Mouse (Mus musculus) ES-Bruce4 (cell line): ENCODE results near the gene Hras. TPM values are rescaled to one million over a fixed set of nuclear protein-coding genes. Genes with fewer than 3 reads are reported as not detected.

ENCODE experiments used
- H3K27ac ChIP-seq: 2 replicates; pipeline ENCODE4 v1.5.1; 2012; ENCODE audit warnings: low read length, inconsistent platforms; ENCODE audit not compliant: insufficient read depth
- H3K27me3 ChIP-seq: 2 replicates; pipeline ENCODE4 v1.6.1; 2012; ENCODE audit warnings: mild to moderate bottlenecking, low read length, inconsistent platforms; ENCODE audit not compliant: control insufficient read depth, poor library complexity, insufficient read depth, severe bottlenecking
- H3K36me3 ChIP-seq: 2 replicates; pipeline ENCODE4 v1.6.1; 2012; ENCODE audit warnings: inconsistent platforms, mild to moderate bottlenecking, low read length, moderate library complexity; ENCODE audit not compliant: control insufficient read depth, poor library complexity, insufficient read depth, severe bottlenecking
- H3K4me1 ChIP-seq: one replicate; pipeline ENCODE4 v1.8.1; 2011; ENCODE audit warnings: low read length; ENCODE audit not compliant: control insufficient read depth, insufficient read depth
- H3K4me3 ChIP-seq: 2 replicates; pipeline ENCODE4 v1.5.1; 2011; ENCODE audit warnings: low read depth, mild to moderate bottlenecking, low read length
- H3K9ac ChIP-seq: 2 replicates; pipeline ENCODE4 v1.6.1; 2012; ENCODE audit warnings: low read depth, mild to moderate bottlenecking, inconsistent platforms; ENCODE audit not compliant: poor library complexity, severe bottlenecking
- H3K9me3 ChIP-seq: replicated peaks from 2 replicates; pipeline ENCODE4 v1.6.1; 2012; ENCODE audit warnings: mild to moderate bottlenecking, low read length, inconsistent platforms; ENCODE audit not compliant: control insufficient read depth, poor library complexity, insufficient read depth, severe bottlenecking
- CTCF ChIP-seq: IDR thresholded peaks from one replicate; pipeline ENCODE4 v1.8.1; 2011; ENCODE audit warnings: low read depth, low read length
- EP300 ChIP-seq: IDR thresholded peaks from 2 replicates; pipeline ENCODE4 v1.6.1; 2011; ENCODE audit warnings: low read depth, low read length; ENCODE audit not compliant: insufficient read depth
- POLR2A ChIP-seq: IDR thresholded peaks from one replicate; pipeline ENCODE4 v1.8.1; 2011; ENCODE audit warnings: low read length; ENCODE audit not compliant: insufficient read depth
- polyA plus RNA-seq: library from polyadenylated mRNA; stranded (reverse); fragments of >200 nt; gene quantifications from 2 replicates; pipeline ENCODE4 v1.2.4, GENCODE M21; 2011; ENCODE audit warnings: low read depth; ENCODE audit not compliant: missing spikeins, insufficient read depth, insufficient read length

Gene Hras
- polyA plus RNA-seq, 1 experiment, result 50.5 TPM

- no peaks in the 10 kb centered on the region for H3K36me3 ChIP-seq
- no peaks in the 10 kb centered on the region for H3K4me1 ChIP-seq
- H3K4me3 ChIP-seq, result no peak overlapping the region
- no peak overlapping the region for H3K27ac ChIP-seq
- TF ChIP-seq POLR2A (no peak), EP300 (no peak), CTCF (no peak)
- H3K9me3 ChIP-seq, result no peaks in the 10 kb centered on the region
- H3K27me3 ChIP-seq, result no peaks in the 10 kb centered on the region
- H3K9ac ChIP-seq, result no peak overlapping the region
Observed at GRCm38 (mm10) chr7:141198121-141198520, 4.3 kb upstream of the Hras start.

DNA sequence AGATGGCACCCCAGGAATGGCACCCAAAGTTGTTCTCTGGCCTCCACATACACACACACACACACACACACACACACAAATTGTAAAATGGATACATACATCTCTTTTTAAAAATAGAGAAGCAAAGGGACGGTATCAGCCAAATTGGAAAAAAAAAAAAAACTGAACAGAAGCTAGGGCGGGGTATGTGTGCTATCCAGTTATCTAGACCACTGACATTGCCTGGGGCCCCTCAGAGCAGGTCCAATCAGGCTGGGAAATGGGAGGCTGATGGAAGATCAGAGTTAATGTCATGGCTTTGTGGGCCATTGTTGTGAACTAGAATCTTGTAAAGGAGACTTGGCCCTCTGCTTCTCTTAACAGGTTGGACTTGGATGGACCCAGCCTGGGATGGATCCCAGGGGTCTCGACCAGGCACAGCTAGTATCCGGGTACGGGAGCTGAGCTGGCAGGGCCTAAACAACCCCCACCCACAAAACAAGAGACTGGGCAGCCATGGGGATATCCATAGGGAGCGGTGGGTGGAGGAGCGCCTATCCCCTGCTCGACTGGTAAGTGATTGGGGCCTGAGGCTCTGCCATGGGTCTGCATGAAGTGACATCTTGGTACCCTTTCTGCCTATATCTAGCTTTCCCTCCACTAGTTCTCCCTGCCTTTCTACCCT, 2.9 kb upstream of the Hras start:
- no peaks in the 10 kb centered on the region for H3K27me3 ChIP-seq
- no peaks in the 10 kb centered on the region for H3K36me3 ChIP-seq
- H3K4me1 ChIP-seq, result peaks cover 7% of the 10 kb centered on the region
- H3K9ac ChIP-seq, result no peak overlapping the region
- H3K4me3 ChIP-seq, result no peak overlapping the region
- H3K9me3 ChIP-seq, result no peaks in the 10 kb centered on the region
- TF ChIP-seq EP300 (no peak), POLR2A (no peak), CTCF (no peak)
- no peak overlapping the region for H3K27ac ChIP-seq

GRCm38 (mm10) chr7:141195754-141196153, 1.9 kb upstream of the Hras start:
- Histone ChIP-seq H3K27ac (no peak overlapping the region), H3K9ac (0 out of 2 replicates have a peak overlapping the region, but pooled peaks have one; percentile 50), H3K27me3 (no peaks in the 10 kb centered on the region), H3K36me3 (peaks cover 4% of the 10 kb centered on the region), H3K4me3 (no peak overlapping the region), H3K4me1 (peaks cover 7% of the 10 kb centered on the region), H3K9me3 (no peaks in the 10 kb centered on the region)
- TF ChIP-seq EP300 (no peak), POLR2A (no peak), CTCF (no peak)

DNA sequence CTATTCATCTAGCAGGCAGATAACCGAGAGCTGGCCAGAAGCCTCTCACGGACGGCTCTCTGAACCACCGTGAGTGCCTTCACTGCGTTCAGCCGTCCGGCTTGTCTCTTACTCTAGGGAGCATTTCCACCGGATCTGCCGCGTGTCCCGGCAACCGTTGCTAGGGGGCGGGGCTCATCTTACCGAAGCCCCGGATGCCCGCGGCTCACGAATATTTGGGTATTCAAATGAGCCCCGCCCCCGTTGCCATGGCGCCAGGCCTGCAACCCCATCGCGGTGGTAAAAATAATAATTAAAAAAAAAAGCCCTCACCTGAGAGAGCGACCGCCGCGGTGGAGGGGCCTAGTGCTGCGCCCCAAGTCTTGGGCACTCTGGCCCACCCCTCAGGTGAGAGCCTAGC, 1.0 kb upstream of the Hras start:
- Histone ChIP-seq H3K36me3 (peaks cover 11% of the 10 kb centered on the region), H3K27ac (no peak overlapping the region), H3K4me3 (peak overlapping the region; percentile 82), H3K27me3 (no peaks in the 10 kb centered on the region), H3K9ac (peak overlapping the region; percentile 50), H3K9me3 (no peaks in the 10 kb centered on the region), H3K4me1 (peaks cover 7% of the 10 kb centered on the region)
- TF ChIP-seq EP300 (no peak), POLR2A (no peak), CTCF (no peak)

DNA sequence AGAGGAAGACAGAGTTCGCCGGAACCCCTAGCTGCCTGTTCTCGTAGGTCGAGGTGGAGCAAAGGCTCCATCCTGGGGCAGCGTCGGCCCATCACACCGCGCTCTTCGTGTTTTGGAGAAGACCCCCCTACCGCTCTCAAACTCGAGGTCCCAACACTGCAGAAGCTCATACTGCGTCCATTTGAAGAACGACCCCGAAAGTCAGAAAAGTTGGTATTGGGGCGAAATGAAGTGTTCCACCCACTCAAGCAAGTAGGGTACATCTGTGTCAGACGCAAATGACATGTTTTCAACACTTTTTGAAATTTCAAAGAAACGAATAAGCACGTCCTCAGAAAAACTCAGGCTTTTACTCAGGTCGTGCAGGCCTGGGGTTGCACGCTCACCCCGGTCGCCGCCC, 604 bp upstream of the Hras start:
- peak overlapping the region; percentile 50 for H3K9ac ChIP-seq
- no peaks in the 10 kb centered on the region for H3K9me3 ChIP-seq
- H3K27me3 ChIP-seq, result no peaks in the 10 kb centered on the region
- H3K4me1 ChIP-seq, result peaks cover 7% of the 10 kb centered on the region
- H3K36me3 ChIP-seq, result peaks cover 13% of the 10 kb centered on the region
- peak overlapping the region; percentile 82 for H3K4me3 ChIP-seq
- H3K27ac ChIP-seq, result peak overlapping the region; percentile 18; the same call in 1 of the 2 replicates
- TF ChIP-seq EP300 (no peak), POLR2A (no peak), CTCF (no peak)

GRCm38 (mm10) chr7:141193348-141193856, 403 bp downstream of the Hras start:
- no peaks in the 10 kb centered on the region for H3K27me3 ChIP-seq
- TF ChIP-seq POLR2A, result no peak
- TF ChIP-seq CTCF, result no peak
- TF ChIP-seq EP300, result no peak
- H3K9ac ChIP-seq, result peak overlapping the region; percentile 90
- H3K4me1 ChIP-seq, result peaks cover 7% of the 10 kb centered on the region
- peak overlapping the region; percentile 34; the same call in 1 of the 2 replicates for H3K27ac ChIP-seq
- no peaks in the 10 kb centered on the region for H3K9me3 ChIP-seq
- H3K36me3 ChIP-seq, result peaks cover 13% of the 10 kb centered on the region
- peak overlapping the region; percentile 93 for H3K4me3 ChIP-seq
